Mouse (Mus musculus) CD4-positive, CD25-positive, alpha-beta regulatory T cell, adult 2 months (primary cell): Measurements from ENCODE around the gene Rubcnl.
A peak's percentile ranks its signal among the peaks of the same experiment; 100 is the strongest.

Experiments used
- DNase-seq: peaks from one replicate; pipeline ENCODE4 v3.0.0-alpha.2; 2012; ENCODE audit warnings: low read depth, low spot score

Rubcnl gene

DNA sequence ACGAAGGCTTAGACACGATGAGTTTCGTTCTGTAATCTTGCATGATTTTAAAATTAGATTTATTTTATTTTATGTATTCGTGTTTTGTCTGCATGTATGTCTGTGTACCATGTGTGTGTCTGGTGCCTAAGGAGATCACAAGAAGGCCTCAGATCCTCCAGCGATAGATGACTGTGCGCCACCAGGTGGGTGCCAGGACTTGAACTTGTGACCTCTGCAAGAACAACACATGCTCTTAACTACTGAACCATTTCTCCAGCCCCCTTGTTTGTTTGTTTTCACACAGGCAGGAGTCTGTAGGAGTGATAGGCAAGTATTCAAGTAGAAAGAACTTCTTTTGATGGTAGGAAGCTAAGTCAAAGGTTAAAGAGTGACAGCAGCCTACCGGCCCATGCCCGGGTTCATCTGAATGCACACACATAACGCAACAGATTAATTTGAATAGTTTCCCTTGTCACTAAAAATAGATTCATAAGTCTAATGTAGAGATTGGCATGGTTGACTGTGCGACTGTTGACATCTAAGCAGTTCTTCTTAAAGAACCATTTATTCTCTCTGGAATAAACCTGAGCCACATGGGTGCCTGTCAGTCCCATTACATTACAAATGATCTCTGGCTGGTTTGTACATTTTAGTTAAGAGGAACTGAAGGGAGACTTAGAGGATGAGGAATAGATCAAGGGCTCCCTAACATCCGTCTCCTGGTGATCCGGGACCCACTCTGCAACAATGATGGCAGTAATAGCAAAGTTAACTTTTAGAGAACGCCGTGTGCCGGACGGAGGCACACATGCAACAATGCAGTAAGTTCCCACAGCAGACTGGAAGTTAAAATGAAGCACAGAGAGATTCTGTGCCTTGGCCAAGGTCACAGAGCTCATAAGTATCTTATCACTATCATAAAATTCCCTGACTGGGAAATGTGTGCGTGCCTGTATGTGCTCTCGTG lies 2.3 kb downstream of the Rubcnl start:
- no peak for DNase-seq

DNA sequence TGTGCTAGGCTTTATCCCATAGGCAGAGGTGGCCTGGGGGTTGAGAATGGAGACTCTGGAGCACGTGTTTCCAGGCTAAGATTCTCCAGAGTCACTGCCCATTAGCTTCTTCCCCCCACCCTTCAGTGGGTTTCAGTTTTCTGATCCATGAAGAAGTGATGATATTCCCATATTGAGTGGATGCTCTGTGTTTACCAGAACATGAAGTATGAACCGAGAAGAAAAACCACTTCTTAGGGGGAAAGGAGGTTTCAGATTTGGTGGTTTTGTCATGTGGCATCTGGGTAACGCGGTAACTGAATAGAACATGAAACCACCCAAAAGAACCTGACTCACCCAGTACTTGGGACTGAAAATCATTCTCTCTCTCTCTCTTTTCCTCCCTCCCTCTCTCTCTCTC lies 3.0 kb downstream of the Rubcnl start:
- DNase-seq, result no peak

DNA sequence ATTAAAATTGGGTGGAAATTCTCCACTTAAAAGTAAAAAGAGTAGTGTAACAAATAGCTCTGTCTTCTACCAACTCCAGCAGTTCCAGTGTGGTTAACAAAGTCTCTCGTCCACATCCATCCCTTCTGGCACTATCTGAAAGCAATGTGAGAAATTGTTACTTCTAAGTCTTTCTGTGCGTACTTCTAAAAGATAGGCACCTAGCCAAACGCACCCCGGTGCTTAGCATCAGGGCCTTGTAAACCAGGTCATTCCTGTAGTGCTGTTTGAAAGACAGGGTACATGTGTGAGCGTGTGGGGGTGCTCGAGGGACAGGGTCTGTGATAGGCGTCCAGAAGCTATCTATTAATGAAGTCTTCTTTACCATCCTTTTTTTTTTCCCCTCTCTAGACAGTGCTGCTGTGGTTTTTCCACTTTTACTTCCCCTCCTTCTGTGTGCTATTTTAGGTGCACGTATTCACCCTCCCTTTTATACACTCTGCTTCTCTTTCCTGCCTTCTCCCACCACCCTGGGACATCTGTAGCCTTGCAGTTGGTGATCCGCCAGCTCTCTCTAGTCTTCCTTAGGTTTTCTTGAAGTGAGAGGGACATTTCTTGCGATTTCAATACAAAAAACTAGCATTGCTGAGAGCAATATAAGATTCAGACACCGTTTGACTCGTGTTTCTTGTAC lies 4.9 kb downstream of the Rubcnl start:
- DNase-seq, result no peak

DNA sequence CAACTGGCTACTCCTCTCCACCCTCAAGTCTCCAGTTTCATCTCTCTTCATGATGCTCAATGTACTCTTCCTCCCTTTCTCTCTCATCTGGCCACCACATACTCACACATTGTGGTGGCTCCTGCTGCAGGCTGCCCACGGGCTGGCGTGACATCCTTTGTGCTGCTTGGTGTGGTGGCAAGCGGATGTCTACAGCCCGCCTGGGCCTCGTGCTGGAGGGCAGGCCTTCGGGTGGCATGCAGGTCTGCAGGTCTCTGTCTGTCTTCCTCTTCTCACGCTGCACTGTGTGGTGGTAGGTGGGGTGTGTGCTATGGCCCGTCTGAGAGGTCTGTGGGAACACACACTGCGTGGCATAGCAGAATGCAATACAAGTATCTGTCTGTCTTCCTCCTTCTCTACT lies 6.7 kb downstream of the Rubcnl start:
- DNase-seq, result no peak

DNA sequence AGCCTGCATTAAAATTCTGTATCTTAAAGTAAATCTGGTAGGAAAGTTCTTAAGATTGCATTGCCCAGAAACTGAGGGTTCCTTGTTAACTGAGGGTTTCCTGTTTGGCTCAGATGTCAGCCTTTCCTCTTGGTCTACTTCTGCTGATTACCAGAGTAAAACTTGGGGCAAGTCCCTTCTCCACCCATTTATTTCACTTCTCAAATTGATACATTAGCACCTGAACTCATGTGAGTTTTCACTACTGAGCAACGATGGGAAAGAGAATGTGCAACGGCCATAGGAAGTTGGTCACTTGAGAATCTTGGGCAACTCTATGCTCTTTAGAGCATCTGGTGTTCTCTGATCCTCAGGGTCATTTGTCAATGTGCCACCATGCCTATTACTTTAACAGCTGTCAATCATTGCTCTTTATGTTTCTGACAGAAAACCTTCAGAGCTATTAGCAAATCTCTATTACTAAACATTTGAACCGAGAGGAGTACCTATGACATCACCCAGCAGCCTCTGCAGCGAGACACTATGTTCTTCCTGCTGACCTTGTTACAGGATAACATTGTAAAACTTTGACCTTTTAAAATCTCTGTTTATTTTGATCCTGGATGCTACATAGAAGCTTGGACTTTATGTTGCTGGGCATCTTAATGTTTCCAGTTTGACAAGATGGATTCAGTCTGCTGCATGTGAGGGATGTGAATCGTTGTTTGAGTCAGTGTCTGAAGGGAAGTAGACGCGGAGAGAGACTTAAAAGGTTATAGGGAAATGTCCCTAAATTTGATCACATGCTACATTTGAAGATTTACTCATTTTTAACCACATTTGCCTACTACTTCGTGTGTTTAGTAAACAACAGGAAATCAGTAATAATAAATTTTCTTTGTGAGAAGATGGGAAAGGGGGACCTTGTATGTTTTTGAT lies 9.2 kb downstream of the Rubcnl start:
- DNase-seq, result no peak

DNA sequence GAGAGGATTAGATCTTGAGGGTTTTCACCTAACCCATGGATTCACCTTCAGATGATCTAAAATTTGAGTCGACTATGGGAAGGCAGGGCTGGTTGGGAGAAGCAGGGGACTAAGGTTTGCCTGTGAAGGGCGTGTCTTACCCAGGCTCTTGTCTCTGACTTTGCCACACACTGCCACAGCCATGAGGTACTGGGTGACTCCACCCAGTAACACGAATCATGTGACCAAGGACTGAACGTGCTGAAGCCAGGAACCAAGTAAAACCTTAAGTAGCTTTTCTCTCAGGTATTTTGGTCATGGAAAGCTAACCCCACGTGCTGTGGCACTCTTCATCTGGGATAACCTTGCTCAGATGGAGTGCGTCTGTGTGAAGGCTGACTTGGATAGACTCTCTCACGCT lies 14.9 kb downstream of the Rubcnl start:
- no peak for DNase-seq

DNA sequence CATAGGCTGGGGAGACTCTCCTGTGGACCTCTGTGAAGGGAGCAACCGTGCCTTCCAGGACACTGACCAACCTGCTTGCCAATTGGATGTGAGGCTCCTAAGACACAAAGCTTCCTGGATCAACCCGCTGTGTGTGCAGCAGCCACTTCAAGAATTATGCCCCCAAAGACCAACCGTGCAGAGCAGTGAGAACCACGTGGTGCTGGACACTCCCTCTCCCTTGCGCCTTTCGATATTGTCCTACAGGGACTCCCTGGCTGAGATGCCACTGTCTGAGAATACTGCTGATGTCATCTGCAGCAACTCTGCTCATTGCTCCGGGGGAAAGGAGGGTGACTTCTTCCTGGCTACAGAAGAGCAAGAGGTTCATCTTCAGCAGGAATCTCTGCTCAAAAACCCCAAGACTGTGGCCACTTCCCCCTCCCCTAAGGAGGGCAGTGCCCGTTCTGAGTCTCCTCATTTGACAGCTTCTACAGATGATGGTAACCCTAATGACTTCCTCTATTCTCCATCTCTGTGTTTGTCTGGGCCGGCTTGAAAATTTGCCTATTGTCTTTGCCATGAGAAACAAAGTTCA lies 16.3 kb downstream of the Rubcnl start:
- no peak for DNase-seq

DNA sequence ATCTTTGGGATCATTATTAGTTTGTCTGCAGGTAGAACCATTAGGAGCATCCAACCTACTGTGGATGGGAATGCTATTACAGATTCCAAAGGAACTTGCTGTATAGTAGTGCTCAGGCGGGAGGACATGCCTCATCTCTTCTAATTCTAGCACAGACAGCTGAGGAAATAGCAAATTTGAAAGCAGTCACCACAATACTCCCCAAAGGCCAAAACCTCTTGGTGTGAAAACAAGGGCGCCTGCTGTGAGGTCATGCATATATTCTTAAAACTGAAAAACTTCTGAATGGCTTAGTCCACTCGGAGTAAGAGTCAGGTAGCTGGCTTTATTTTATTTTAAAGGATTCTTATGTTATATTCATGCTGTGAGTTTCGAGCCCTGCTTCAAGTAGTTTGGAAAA lies 16.9 kb downstream of the Rubcnl start:
- no peak for DNase-seq

DNA sequence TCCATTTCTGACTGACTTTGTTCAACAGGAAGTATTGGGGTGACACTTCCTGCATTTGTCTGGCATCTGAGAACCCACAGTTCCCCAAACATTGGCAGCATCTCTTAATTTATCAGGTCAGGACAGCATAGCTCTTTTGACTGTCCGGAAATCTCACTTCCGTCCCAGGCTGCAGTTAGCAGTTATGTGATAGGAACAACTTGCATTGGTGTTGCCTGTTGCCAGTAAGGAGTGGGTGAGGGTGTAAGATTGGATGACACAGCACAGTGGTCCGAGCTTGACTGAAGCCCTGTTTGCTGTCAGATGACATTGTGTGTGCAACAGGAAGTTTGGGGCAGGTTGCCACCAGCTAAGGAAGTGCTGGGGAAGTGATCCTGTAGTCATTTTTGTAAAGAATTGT lies 18.4 kb downstream of the Rubcnl start:
- peak; percentile 28 for DNase-seq

DNA sequence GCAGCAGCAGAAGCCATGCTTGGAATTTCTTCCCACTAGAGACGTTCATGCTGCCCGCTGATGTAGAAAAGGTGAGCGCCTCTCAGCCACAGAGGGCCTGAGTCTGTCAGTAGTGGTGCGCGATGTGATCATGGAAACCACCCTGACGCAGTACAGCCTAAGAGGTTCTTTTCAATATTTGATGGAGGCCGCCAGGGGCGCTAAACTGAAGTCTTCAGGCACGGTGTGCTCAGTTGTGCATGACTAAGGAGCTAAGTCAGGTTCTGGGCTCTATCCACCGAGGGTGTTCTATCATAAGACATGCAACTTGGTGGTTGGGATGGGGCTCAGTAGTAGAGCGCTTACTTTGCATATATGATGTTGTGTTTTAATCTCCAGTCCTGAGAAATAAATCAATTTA lies 19.6 kb downstream of the Rubcnl start:
- DNase-seq, result no peak

DNA sequence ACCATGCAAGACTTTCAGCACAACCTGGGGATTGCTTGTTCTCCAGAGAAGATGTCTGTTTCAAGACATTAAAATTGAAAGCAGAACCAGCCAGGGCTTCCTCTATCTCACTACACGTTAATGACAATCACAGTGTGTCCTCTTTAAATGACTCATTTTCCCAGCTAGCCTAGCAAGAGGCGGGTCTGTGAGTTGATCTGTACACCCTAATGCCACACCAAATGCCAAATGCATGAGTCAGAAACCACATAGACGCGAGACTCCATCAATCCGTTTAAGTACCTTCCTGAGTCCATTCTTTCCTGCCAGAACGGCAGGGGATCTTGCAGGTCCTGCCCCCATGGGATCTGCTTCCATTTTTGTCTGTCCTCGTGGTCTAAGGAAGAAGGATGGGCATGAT lies 29.4 kb downstream of the Rubcnl start:
- peak; percentile 20 for DNase-seq

DNA sequence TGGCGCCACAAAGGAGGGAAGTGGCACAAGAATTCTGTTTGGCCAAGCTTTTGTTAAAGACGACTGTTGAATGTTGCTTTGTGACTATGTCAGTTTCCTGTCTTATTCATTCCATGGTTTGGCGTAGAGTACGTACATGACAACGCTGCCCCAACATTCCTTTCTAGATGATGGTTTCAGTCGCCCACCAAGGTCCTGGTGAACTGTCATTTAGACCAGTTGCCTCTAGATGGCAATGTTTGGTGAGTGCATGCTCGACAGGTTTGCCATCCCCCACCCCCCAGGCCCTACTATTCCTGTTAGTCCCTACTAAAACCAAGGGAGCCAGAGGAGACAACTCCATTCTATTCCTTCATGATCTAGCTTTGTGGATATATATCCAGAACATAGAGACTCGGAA lies 36.6 kb downstream of the Rubcnl start:
- DNase-seq, result peak; percentile 51

DNA sequence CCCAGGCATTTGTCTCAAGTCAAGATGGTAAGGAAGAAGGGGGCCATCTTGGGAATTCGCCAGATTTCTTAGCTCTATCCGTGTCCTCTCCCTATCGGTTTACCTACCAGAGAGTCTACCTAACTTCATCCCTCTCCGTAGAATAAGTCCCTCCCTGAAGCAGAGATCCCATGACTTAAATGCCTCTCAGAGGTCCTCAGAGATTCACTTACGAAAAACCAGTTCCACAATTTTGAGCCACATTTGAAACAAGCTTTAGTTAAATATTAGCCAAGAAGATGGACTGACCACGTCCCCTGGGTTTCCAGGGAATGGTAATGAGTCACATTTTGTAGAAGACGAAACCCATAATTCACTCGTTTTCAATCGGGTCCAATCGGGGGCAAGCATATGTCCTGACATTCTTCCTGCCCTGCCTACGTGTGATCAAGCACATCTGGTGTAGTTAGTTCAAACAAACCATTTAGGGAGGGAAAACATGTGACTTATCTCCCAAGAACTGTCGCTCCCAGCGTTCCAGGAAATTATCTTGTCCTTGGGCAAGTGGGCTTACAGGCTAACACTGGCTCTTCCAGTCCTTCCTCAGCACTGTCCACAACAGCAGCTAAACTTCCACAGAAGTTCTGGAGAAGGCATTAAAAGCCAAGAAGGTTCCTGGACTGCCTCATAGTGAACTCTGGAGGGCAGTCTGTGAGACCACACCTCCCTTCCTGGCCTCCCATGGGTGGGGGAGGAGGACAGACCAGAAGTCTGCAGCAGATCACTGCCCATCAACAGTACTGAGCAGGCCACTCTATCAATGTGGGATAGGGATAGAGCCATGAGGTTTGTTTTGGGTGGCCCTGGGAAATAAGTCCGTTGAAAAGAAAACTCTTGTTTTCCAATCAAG lies 38.9 kb downstream of the Rubcnl start:
- DNase-seq, result no peak

DNA sequence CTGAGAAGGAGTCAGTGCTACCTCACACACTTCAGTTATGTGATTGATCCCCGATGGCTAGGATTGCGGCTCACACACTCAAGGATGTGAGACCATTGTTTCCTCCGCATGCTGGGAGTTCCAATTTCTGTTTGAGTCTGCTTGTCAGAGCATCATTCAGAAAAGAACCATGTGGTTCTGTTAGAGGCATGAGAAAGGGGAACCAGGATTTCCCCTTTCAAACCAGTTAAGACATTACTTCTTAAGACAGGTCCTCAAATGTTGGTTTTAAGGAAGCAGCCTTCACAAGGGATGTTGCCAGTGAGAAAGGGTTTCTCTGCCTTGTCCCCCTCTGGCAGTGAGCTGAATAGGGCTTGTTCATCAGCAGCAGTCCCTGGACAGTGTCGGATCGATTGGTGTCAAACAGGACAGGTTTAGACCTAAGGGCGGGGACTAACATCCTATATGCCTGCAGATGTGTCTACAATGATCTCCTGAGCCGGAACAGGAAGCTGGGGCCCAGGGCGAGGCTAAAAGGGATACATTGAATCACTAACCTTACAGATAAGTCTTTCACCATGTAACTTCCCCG lies 41.1 kb downstream of the Rubcnl start:
- peak; percentile 58 for DNase-seq

DNA sequence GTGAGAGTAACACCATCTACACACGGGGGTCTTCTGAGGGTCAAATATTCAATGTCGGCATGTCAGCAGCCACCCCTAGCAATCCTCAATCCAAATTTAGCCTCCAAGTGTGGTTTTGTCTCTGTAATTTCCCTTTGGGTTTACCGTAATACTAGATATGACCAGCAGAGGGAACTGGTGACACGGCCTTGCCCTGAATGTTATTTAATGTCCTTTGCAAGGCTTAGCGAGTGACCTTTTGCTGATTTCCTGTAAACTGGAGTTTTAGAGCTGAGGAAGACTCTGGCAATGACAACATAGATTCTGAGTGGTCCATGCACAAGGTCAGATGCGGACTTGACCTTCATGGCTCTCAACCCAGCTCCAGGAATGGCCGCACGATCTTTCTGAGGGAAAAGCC lies 44.7 kb downstream of the Rubcnl start:
- DNase-seq, result peak; percentile 79

DNA sequence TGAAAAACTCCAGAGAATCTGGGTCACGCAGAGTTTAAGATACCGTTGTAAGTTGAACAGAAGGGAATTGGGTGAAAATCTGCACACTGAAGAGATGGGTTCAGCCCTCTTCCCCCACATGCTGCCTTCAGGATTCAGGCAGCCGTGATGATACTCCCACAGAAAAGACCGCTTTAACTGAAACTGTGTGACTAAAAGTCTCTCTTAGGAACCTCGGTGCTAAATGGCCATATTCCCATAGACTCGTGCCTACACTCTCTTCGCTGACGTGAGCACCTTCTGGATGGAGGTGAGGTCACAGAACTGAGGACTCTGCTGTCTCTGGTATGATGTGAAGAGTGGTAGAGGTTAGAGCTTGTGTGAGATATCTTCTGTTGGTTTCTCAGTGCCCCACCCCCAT lies 48.1 kb downstream of the Rubcnl start:
- DNase-seq, result no peak

DNA sequence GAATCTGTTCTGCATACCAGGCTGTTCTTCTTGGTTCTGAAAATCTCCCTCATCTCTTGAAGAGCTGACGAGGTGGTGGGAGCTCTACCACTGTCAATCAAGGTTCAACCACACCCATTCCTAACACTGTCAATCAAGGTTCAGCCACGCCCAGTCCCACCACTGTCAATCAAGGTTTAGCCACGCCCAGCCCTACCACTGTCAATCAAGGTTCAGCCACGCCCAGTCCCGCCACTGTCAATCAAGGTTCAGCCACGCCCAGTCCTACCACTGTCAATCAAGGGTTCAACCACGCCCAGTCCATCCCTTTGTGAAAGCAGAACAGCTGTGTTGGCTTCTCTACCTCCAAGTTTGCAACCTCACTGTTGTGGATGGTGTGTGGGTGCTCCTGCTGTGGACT lies 48.7 kb downstream of the Rubcnl start:
- peak; percentile 44 for DNase-seq

DNA sequence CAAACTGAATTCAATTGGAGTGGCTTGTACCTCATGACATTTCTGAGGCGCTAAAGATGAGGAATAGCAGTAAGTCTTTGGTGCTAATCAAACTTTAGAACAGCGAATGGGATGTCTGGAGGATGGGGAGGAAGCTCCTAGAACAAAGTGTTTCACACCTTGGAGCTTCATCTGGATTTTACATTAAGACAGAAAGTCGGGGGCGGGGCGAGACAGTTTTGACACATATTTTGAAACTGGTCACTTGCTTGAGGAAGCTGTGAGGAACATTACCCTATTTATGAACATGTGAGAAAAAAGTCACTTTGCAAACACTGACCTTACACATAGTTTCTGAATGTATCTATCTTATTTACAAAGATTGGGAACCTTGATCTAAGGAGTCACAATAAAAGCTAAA lies 49.4 kb downstream of the Rubcnl start:
- no peak for DNase-seq

DNA sequence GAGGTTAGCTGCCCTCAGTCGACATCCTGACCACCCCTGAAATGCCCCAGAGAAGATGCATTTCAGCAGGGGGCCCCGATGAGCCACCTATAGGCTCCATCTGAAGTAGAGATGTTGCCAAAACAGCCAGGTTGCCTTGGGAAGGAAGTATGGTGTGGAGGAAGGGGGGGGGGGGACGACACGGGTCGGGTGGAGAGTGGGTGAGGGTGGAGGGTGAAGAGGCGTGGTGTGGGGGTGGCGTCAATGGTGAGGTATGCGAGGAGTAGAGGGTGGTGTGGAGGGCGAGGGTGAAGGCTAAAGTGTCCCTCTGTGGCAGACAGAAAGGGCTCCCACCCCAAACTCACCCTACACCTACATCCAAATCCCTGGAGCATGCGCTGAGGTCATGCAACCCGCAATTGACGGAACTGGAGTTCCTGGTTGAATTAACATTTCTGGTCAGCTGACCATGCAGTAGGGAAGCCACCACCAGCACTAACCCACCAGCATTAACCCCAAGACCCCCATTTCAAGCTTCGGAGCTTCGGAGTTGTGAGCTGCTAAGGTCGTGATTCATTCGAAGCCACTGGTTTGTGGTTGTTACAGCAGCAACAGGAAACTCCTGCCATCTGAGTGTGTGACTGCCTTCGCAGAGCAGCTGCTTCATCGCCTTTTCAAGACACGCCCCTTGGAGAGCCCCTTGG lies 52.7 kb downstream of the Rubcnl start:
- DNase-seq, result peak; percentile 77
